16 mouse cellular contexts compared by ENCODE assay signal in genomic region chr1:63239305-63239704, GRCm38 (mm10). TPM values are rescaled to one million over a fixed set of nuclear protein-coding genes. Genes with fewer than 3 reads are reported as not detected.
"Had no signal": no experiment of that assay in that cellular context is flagged by ENCODE, and none has a peak within 500 bp of the region (broad histone marks: within the 10 kb centered on the region; RNA-seq: fewer than 3 reads in every experiment).

No protein-coding gene starts in this region.

- H3K36me3 ChIP-seq: midbrain, embryonic 12.5 days had no signal

- ATAC-seq: midbrain, embryonic 16.5 days had no signal

- H3K4me3 ChIP-seq: layer of hippocampus, adult 2 months; midbrain, embryonic 12.5 days had no signal

- H3K27ac ChIP-seq: layer of hippocampus, adult 2 months; liver, embryonic 14.5 days; midbrain, embryonic 12.5 days had no signal

- H3K9ac ChIP-seq: liver, embryonic 14.5 days; midbrain, embryonic 12.5 days had no signal

- DNase-seq: kidney, adult 18-20 months; kidney, postnatal 10 days; kidney, postnatal 4 days; liver; lung, adult 18-20 months; right cerebral cortex, adult 18-20 months; right cerebral cortex, postnatal 25 days; thymus, adult 18-20 months; thymus, postnatal 4 days had no signal

- H3K9me3 ChIP-seq: midbrain, embryonic 12.5 days had no signal

- H3K4me2 ChIP-seq: midbrain, embryonic 12.5 days had no signal

RNA-seq across cellular contexts. Expression of gene Gpr1, which starts 25.0 kb away (rescaled TPM):
- total RNA-seq: megakaryocyte-erythroid progenitor cell, adult 5-6 weeks had no signal
- polyA plus RNA-seq: liver, embryonic 14.5 days; lung, embryonic 16.5 days; small intestine, adult 2 months had no signal

RNA-seq across cellular contexts. Expression of gene Zdbf2, which starts 33.8 kb away (rescaled TPM):
- total RNA-seq: megakaryocyte-erythroid progenitor cell, adult 5-6 weeks had no signal
- polyA plus RNA-seq: small intestine, adult 2 months had no signal
